Mouse (Mus musculus) C2C12 (cell line): Measurements from ENCODE around the gene Gm128. TPM values are rescaled to one million over a fixed set of nuclear protein-coding genes. Genes with fewer than 3 reads are reported as not detected.

Experiments
- H3K27me3 ChIP-seq: one replicate; pipeline ENCODE4 v1.6.1; 2011; ENCODE audit not compliant: control insufficient read depth, insufficient read depth, insufficient read length
- H3K36me3 ChIP-seq: one replicate; pipeline ENCODE4 v1.6.1; 2011; ENCODE audit not compliant: control insufficient read depth, insufficient read depth
- H3K4me3 ChIP-seq: one replicate; pipeline ENCODE4 v1.5.1; 2011; ENCODE audit warnings: mild to moderate bottlenecking, control low read depth; ENCODE audit not compliant: poor library complexity, insufficient read depth, severe bottlenecking
- H3K79me2 ChIP-seq: one replicate; pipeline ENCODE4 v1.6.1; 2011; ENCODE audit not compliant: control insufficient read depth, insufficient read depth
- H3K79me3 ChIP-seq: one replicate; pipeline ENCODE4 v1.6.1; 2011; ENCODE audit warnings: low read depth, control low read depth
- H3ac ChIP-seq: one replicate; pipeline ENCODE3; 2011; ENCODE audit warnings: low read depth; ENCODE audit not compliant: control insufficient read depth, insufficient read length
- CEBPB ChIP-seq: IDR thresholded peaks from one replicate; pipeline ENCODE4 v1.6.1; 2011; ENCODE audit warnings: low read depth, mild to moderate bottlenecking, control low read depth, moderate library complexity
- CTCF ChIP-seq: IDR thresholded peaks from one replicate; pipeline ENCODE4 v1.5.1; 2011; ENCODE audit not compliant: control insufficient read depth, insufficient read depth, insufficient read length
- FOSL1 ChIP-seq: IDR thresholded peaks from one replicate; pipeline ENCODE4 v1.8.0; 2011; ENCODE audit warnings: mild to moderate bottlenecking, low read length; ENCODE audit not compliant: poor library complexity, insufficient read depth, severe bottlenecking
- MAX ChIP-seq: IDR thresholded peaks from one replicate; pipeline ENCODE4 v1.6.1; 2011; ENCODE audit warnings: mild to moderate bottlenecking, control low read depth
- MYOD1 ChIP-seq: IDR thresholded peaks from one replicate; pipeline ENCODE4 v1.6.1; 2011; ENCODE audit warnings: low read depth; ENCODE audit not compliant: control insufficient read depth, insufficient read length
- MYOG ChIP-seq: IDR thresholded peaks from one replicate; pipeline ENCODE4 v1.6.1; 2011; ENCODE audit not compliant: control insufficient read depth, insufficient read length; ENCODE audit errors: extremely low read depth
- USF1 ChIP-seq: IDR thresholded peaks from one replicate; pipeline ENCODE4 v1.6.1; 2011; ENCODE audit warnings: low read depth, mild to moderate bottlenecking, control low read depth, moderate library complexity
- polyA plus RNA-seq: library from polyadenylated mRNA; unstranded; fragments of >200 nt; fragmentation: generic; extraction: Trizol; gene quantifications from one replicate; pipeline ENCODE4 v1.2.1, GENCODE M21; 2012; ENCODE audit warnings: missing spikeins

The Gm128 gene
- polyA plus RNA-seq, 1 experiment = 0.11 TPM

DNA sequence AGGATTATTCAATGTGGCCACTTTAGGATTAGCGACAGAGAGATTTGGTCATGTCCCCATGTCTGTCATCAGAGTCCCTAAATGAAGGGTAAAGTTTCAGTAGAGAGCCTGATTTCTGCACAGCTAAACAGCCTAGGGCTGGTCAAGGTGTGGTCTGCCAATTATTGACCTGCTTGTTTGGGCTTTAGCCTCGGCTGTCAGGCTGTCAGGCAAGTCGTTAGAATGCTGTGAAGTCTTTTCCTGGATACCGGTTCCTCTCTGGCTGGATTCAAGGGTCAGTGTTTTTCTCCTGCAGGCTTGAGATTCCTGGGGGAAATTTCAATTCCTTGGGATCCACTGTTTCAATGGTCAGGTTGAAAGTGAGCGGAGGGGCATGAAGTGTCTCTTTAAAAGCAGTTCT is 44.6 kb upstream of the Gm128 start:
- TF ChIP-seq USF1 = no peak
- TF ChIP-seq CTCF = no peak
- no peak for TF ChIP-seq FOSL1
- TF ChIP-seq MYOG = no peak
- TF ChIP-seq MYOD1 = no peak
- TF ChIP-seq CEBPB = no peak
- no peak for TF ChIP-seq MAX
- no peak overlapping the region for H3K4me3 ChIP-seq
- no peak overlapping the region for H3ac ChIP-seq
- H3K79me3 ChIP-seq = peaks cover 7% of the 10 kb centered on the region
- H3K79me2 ChIP-seq = peaks cover 32% of the 10 kb centered on the region
- no peaks in the 10 kb centered on the region for H3K27me3 ChIP-seq
- H3K36me3 ChIP-seq = peaks cover 18% of the 10 kb centered on the region

DNA sequence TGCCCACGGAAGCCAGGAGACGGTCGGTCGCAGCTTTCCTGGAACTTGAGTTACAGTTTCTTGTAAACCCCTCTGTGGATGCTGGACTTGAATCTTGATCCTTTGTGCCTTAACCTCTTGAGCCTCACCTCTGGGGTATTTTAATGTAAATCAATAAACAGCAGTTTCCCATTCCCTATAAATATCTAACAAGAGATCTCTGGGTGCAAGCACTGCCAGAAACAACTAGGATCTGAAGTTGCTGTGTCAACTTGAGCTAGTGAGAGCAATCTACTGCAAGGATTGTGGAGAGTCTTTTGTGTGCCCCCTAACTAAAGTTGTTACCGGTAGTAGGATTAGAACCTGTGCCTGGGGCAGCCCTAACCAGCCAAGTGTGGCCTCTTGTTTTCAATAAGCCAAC is 44.0 kb upstream of the Gm128 start:
- TF ChIP-seq CTCF (no peak), USF1 (no peak), MYOG (no peak), CEBPB (no peak), FOSL1 (no peak)
- peaks cover 18% of the 10 kb centered on the region for H3K36me3 ChIP-seq
- no peak overlapping the region for H3K4me3 ChIP-seq
- no peak overlapping the region for H3ac ChIP-seq
- H3K79me3 ChIP-seq = peaks cover 7% of the 10 kb centered on the region
- peaks cover 38% of the 10 kb centered on the region for H3K79me2 ChIP-seq
- H3K27me3 ChIP-seq = no peaks in the 10 kb centered on the region

GRCm38 (mm10) chr3:95284501-95285281 is 43.3 kb upstream of the Gm128 start:
- no peak overlapping the region for H3ac ChIP-seq
- H3K4me3 ChIP-seq = no peak overlapping the region
- peaks cover 15% of the 10 kb centered on the region for H3K36me3 ChIP-seq
- TF ChIP-seq MYOG (no peak), CTCF (no peak), CEBPB (no peak), MAX (no peak), FOSL1 (no peak), USF1 (no peak), MYOD1 (no peak)
- H3K79me3 ChIP-seq = peaks cover 7% of the 10 kb centered on the region
- no peaks in the 10 kb centered on the region for H3K27me3 ChIP-seq
- H3K79me2 ChIP-seq = peaks cover 39% of the 10 kb centered on the region

DNA sequence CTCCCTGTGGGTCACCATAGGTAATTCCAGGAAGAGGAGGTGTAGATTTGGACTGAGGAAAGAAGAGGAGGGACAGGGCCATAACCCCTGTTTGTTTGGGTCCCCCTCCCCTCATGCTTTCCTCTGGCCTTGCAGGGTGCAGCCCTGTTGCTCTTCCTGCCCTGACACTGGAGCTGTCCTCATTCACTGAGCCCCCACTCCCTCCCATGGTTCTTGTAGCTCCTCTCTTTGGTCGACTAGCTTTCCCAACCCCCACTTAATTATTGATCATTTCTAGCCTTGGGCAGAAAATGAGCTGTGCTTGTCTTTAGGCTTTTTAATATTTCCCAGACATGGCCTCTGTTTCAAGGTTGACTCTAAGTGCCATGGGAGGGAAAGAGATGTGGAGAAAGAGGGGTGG is 42.7 kb upstream of the Gm128 start:
- Histone ChIP-seq H3K4me3 (peak overlapping the region; percentile 89), H3ac (peak overlapping the region; percentile 16), H3K79me2 (peaks cover 39% of the 10 kb centered on the region), H3K36me3 (peaks cover 10% of the 10 kb centered on the region), H3K27me3 (no peaks in the 10 kb centered on the region), H3K79me3 (peaks cover 7% of the 10 kb centered on the region)
- no peak for TF ChIP-seq CTCF

DNA sequence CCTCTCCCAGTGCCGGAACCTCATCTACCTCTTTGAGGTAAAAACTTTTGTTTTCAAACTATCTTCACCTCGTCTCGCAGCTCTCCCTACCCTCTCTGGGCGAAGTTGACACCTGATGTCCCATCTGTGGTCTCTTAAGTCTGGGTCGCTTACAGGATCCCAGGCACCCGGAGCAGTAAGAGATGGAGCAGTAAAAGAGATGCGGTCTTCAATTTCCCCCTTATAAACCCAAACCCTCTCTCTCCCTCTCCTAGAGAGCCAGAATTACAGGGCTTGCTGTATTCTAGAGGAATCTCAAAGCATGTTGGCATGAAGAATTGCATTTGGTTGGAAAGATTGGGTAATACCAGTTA is 42.2 kb upstream of the Gm128 start:
- Histone ChIP-seq H3K79me3 (peaks cover 7% of the 10 kb centered on the region), H3K79me2 (peaks cover 44% of the 10 kb centered on the region), H3K4me3 (peak overlapping the region; percentile 89), H3K27me3 (no peaks in the 10 kb centered on the region), H3ac (peak overlapping the region; percentile 95), H3K36me3 (peaks cover 10% of the 10 kb centered on the region)
- TF ChIP-seq MAX (no peak), MYOG (no peak), FOSL1 (no peak), CEBPB (no peak), MYOD1 (no peak), CTCF (no peak), USF1 (no peak)

DNA sequence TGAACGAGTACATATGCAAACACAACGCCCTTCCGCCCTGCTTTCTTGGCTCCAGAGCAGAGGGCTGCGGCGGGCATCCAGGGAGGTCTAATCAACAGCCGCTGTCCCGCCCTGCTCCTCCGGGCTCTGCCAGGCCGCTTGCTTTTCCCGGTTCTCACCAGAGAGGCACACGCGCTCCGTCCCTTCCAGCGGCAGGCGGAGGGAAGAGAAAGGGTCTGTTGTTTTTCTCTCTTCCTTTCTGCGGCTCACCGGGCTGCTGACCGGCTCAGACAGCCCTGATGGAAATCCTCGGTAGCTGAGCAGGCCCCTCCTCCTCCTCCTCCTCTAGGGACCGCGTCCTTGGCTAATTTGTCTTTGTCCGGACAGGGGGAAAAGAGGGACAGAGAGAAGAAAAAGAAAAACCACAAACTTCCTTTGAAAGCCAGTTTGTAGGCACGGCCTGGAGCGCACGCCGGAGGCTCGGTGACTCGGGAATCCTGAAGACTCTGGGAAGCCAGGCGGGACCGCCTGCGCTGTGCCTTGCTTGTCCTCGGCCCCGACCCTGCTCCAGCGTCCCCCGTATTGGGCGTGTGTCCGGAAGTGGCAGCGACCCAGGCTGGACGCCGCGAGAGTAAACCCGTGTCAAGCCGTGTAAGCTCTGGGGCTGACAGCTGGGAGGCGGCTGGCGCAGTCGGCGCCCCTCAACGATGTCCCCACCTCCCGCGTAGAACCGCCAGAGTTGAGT is 41.6 kb upstream of the Gm128 start:
- H3K4me3 ChIP-seq = peak overlapping the region; percentile 89
- H3K27me3 ChIP-seq = no peaks in the 10 kb centered on the region
- peaks cover 49% of the 10 kb centered on the region for H3K79me2 ChIP-seq
- H3ac ChIP-seq = peak overlapping the region; percentile 95
- peak; percentile 66 for TF ChIP-seq MAX
- TF ChIP-seq FOSL1 = no peak
- H3K79me3 ChIP-seq = peaks cover 7% of the 10 kb centered on the region
- peaks cover 5% of the 10 kb centered on the region for H3K36me3 ChIP-seq
